Mouse (Mus musculus): ENCODE measurements around the gene Clec3b.

- TF ChIP-seq CTCF (IDR thresholded peaks at IDR 0.05; ENCODE audit: insufficient read depth, low read depth, low read length) = no peak
- no peak for TF ChIP-seq POLR2A (IDR thresholded peaks at IDR 0.05; ENCODE audit: insufficient read depth, low read depth, low read length)
These were observed 35.2 kb upstream of the Clec3b start for GRCm38 (mm10) chr9:123115566-123115965.

Data from olfactory bulb, adult 2 months (tissue).